Mouse (Mus musculus) liver, embryonic 14.5 days (tissue): Measurements from ENCODE around the gene Olfr589.

Experiments used
- CTCF ChIP-seq: IDR thresholded peaks from 2 replicates; pipeline ENCODE4 v1.5.1; 2016; ENCODE audit warnings: antibody characterized with exemption, low read depth, control low read depth
- EP300 ChIP-seq: IDR thresholded peaks from 2 replicates; pipeline ENCODE4 v1.6.1; 2016; ENCODE audit warnings: antibody characterized with exemption, low read depth

- TF ChIP-seq EP300 (no peak), CTCF (no peak)
Observed at GRCm38 (mm10) chr7:103156256-103156655, at the start of gene Olfr589.
